Mouse (Mus musculus) granulocyte monocyte progenitor cell, adult 5-6 weeks (primary cell): ENCODE data around the gene Hspb7. TPM values are rescaled to one million over a fixed set of nuclear protein-coding genes. Genes with fewer than 3 reads are reported as not detected.

Experiments used
- ATAC-seq: replicated peaks from 2 replicates; pipeline ENCODE4 v1.8.0; 2016; ENCODE audit warnings: mild to moderate bottlenecking, moderate TSS enrichment, inconsistent platforms; ENCODE audit not compliant: poor library complexity, severe bottlenecking
- total RNA-seq, 2 experiments: library from RNA; stranded (forward) in 1 of 2; stranded (reverse) in 1 of 2; fragments of 200-712, 200-1000 nt in 1 of 2; fragments of >200 nt in 1 of 2; fragmentation: Nextera tagmentation in 1 of 2; gene quantifications; 2 replicates each; pipeline ENCODE4 v1.2.3; 2014 to 2017

The Hspb7 gene
- total RNA-seq, 2 experiments from 2014 or later, result not detected

- no peak for ATAC-seq
Measured at GRCm38 (mm10) chr4:141415924-141416323, 4.7 kb upstream of the Hspb7 start, which contains the start of gene Clcnkb. Clcnkb (minus strand) TSS chr4:141416014.

GRCm38 (mm10) chr4:141419398-141420191 is 984 bp upstream of the Hspb7 start:
- ATAC-seq, result peak; percentile 98

GRCm38 (mm10) chr4:141420886-141421285 is 307 bp downstream of the Hspb7 start:
- ATAC-seq, result no peak

- ATAC-seq, result no peak
Measured at GRCm38 (mm10) chr4:141421423-141421822, 844 bp downstream of the Hspb7 start.

- ATAC-seq, result no peak
Measured at GRCm38 (mm10) chr4:141422841-141423240, 2.3 kb downstream of the Hspb7 start.

- no peak for ATAC-seq
Measured at GRCm38 (mm10) chr4:141423288-141423687, 2.7 kb downstream of the Hspb7 start.

- no peak for ATAC-seq
Measured at GRCm38 (mm10) chr4:141423691-141424431, 3.3 kb downstream of the Hspb7 start.

- ATAC-seq, result peak; percentile 69
Measured at GRCm38 (mm10) chr4:141425484-141426479, 5.2 kb downstream of the Hspb7 start.

- no peak for ATAC-seq
Measured at GRCm38 (mm10) chr4:141426796-141427745, 6.5 kb downstream of the Hspb7 start.

- no peak for ATAC-seq
Measured at GRCm38 (mm10) chr4:141427921-141428320, 7.3 kb downstream of the Hspb7 start.

- no peak for ATAC-seq
Measured at GRCm38 (mm10) chr4:141429381-141429780, 8.8 kb downstream of the Hspb7 start.

- peak; percentile 22; the same call in 1 of the 2 replicates for ATAC-seq
Measured at GRCm38 (mm10) chr4:141429847-141430246, 9.3 kb downstream of the Hspb7 start.

GRCm38 (mm10) chr4:141430997-141431396 is 10.4 kb downstream of the Hspb7 start:
- ATAC-seq, result peak; percentile 93

GRCm38 (mm10) chr4:141432666-141433065 is 12.1 kb downstream of the Hspb7 start:
- ATAC-seq, result no peak

- no peak for ATAC-seq
Measured at GRCm38 (mm10) chr4:141433191-141433590, 12.6 kb downstream of the Hspb7 start.

- no peak for ATAC-seq
Measured at GRCm38 (mm10) chr4:141435974-141436373, 15.4 kb downstream of the Hspb7 start, which contains the start of gene Srarp. Srarp (minus strand) TSS chr4:141436105.

- no peak for ATAC-seq
Measured at GRCm38 (mm10) chr4:141439083-141439803, 18.7 kb downstream of the Hspb7 start.

- ATAC-seq, result no peak
Measured at GRCm38 (mm10) chr4:141440877-141441276, 20.3 kb downstream of the Hspb7 start.
